Mouse (Mus musculus): ENCODE measurements at regions not wholly inside any gene's neighbourhood (a gene's known extent, or its start where the extent isn't known, plus 50 kb on each side); places are given as distances from the start of the nearest gene placed in this dataset.
A peak's percentile ranks its signal among the peaks of the same experiment; 100 is the strongest.

DNA sequence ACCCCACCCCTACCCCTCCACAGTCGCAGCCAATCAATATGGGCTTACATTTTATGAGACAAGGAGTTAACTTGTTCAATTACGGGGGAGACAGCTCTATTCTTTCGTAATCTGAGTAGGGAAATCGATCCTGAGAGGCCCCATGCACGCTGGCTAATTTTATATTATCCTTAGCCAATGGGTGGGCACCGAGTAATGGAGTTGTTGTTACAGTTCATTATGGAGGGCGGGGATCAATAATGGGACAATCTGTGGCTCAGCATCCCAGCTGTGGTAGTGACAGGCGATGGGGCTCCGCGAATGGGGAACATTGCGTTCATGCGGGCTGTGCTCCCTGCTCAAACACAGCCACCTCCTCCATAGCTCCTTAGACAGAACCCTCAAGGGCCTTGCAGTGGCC, 118.9 kb upstream of the Irx6 start:
- no peak for DNase-seq
- intact Hi-C loops (cut with DNase I) = no loop called here
- H3K4me3 ChIP-seq = no peak overlapping the region
- no peak overlapping the region for H3K27ac ChIP-seq
- TF ChIP-seq CTCF (IDR thresholded peaks at IDR 0.05) = no peak

DNA sequence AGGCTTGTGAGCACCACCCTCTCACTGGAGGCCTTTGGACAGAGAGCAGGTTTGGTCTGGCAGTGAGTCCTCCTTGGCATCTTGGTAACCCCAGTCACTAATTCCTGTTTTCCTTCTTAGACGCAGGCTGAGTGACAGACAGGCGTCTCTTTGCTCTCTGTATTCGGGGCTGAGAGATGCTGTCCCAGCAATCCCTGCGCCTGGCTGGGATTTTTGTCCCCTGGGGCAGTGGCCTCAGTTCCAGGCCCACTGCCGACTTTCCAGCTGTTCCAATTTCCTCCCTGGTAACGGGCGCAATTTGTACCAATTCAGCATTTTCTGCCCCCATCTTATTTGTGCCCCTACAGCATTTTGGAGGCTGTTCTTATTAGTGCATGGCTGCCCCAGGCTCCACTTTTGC, 118.5 kb upstream of the Irx6 start:
- no peak overlapping the region for H3K4me3 ChIP-seq
- H3K27ac ChIP-seq = no peak overlapping the region
- peak; percentile 31 for DNase-seq
- no peak for TF ChIP-seq CTCF (IDR thresholded peaks at IDR 0.05)
- intact Hi-C loops (cut with DNase I) = no loop called here

DNA sequence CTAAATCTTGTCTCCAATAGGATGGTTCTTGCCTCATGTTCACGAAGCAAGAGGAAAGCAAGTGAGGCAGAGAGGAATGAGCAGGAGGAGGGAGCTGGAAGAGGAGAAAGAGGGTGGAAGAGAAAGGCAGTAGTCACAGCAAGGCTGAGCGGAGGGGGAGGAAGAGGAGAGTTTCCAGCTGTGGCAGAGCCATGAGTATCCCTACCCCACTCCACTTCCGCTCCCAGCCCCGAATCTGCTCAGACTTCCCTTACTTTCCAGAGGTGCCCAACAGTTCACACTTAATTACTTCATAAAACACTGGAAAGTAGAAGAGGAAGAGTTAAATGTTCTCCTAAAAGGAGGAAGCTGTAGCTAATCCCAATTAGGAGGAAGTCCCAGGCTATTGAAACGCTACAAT, 111.6 kb upstream of the Irx6 start:
- no peak for TF ChIP-seq CTCF (IDR thresholded peaks at IDR 0.05)
- no peak overlapping the region for H3K27ac ChIP-seq
- intact Hi-C loops (cut with DNase I) = no loop called here
- DNase-seq = no peak
- H3K4me3 ChIP-seq = no peak overlapping the region

DNA sequence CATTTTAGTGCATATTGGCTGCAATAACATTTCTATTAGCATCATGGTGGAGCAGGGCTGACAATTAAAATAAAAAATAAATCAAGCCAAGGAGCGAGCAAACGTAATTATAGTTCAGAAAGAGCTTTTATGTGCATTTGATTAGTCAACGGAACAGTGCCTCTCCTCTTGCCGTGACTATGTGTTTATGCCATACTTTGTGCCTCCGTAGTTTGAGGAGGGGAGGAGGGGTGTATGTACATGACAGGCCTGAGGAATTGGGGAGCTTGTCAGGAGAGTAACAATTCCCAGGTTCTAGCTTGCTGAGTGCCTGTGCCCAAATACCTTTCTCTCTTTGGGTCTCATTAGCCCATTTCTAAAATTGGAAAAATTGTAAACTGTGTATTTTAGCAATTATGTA, 111.1 kb upstream of the Irx6 start:
- Histone ChIP-seq H3K27ac (no peak overlapping the region), H3K4me3 (no peak overlapping the region)
- DNase-seq = no peak
- no peak for TF ChIP-seq CTCF (IDR thresholded peaks at IDR 0.05)
- intact Hi-C loops (cut with DNase I) = no loop called here

DNA sequence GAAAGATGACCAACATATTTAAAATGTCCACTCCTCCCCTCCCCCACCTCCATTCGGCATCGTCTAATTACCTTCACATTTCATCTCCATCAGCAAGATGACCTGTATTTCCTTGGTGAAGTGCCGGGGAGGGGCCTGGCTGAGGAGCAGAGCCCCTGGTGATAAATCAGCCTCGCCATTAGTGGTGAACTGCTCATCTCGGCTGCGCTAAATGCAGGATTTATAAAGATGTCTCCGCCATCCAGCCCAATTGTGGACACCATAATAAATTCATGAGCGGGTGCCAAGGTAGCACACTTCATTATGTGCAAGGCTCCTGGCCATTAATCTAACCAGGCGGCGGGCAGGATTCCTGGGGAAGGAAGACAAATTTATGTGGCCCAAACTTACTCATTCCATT, 104.4 kb upstream of the Irx6 start:
- Histone ChIP-seq H3K27ac (no peak overlapping the region), H3K4me3 (no peak overlapping the region)
- intact Hi-C loops (cut with DNase I) = no loop called here
- no peak for DNase-seq
- no peak for TF ChIP-seq CTCF (IDR thresholded peaks at IDR 0.05)

DNA sequence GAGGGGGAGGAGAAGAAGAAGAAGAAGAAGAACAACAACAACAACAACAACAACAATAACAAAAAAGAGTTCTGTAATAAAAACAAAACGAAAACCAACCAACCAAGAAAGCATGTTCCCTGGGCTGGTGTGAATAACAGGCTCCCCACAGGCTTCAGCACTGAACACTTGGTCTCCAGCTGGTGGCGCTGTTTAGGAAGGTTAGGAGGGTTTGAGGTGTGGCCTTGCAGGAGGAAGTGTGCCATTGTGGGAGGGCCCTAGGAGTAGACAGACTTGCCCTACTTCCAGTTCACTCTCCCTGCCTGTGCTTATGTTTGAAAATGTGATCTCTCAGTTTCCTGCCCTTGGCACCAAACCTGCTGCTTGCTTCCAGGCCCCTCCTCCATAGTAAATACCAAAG, 94.6 kb upstream of the Irx6 start:
- intact Hi-C loops (cut with DNase I) = no loop called here
- TF ChIP-seq CTCF (IDR thresholded peaks at IDR 0.05) = no peak
- Histone ChIP-seq H3K27ac (no peak overlapping the region), H3K4me3 (no peak overlapping the region)
- no peak for DNase-seq

DNA sequence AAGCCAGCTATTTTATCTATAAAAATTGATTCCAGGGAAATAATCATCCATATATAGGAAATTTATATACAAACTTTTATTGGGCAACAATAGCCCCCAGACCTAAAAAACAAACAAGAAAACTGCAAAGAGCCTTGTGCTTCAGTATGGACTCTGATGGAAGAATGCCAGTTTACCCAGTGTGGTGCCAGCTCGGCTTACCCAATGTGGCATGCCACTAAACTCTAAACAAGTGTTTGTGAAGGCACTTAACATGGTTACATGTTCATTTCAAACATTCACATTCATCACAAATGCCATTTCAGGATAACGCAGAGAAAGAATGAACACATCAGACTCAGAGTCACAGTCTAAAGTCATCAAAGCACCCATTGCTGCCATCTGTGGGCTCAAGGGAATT, 93.0 kb upstream of the Irx6 start:
- intact Hi-C loops (cut with DNase I) = no loop called here
- Histone ChIP-seq H3K27ac (no peak overlapping the region), H3K4me3 (no peak overlapping the region)
- no peak for TF ChIP-seq CTCF (IDR thresholded peaks at IDR 0.05)
- DNase-seq = no peak

DNA sequence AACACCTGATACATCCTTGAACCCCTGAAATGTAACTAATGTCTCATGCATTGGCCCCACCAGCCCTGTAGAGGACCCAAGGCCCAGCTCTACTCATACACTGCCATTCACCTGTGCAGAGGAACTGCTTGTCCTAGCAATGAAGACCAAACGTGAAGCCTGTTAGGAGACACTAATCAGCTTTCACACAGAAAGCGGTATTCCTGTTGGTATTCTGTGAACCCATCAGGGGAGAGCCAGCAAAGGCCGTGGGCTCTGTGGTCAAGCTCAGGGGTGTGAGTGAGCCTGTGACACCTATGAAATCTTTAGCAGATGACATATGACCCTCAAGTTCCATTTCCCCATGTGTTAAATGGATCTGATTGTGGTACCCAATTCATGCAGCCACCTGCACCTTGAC, 73.3 kb upstream of the Irx6 start:
- TF ChIP-seq CTCF (IDR thresholded peaks at IDR 0.05) = no peak
- H3K4me3 ChIP-seq = no peak overlapping the region
- intact Hi-C loops (cut with DNase I) = loop anchor here (10.0 kb wide), 1 partner anchor 236 kb away; no protein-coding TSS in a partner anchor
- H3K27ac ChIP-seq = no peak overlapping the region
- no peak for DNase-seq

DNA sequence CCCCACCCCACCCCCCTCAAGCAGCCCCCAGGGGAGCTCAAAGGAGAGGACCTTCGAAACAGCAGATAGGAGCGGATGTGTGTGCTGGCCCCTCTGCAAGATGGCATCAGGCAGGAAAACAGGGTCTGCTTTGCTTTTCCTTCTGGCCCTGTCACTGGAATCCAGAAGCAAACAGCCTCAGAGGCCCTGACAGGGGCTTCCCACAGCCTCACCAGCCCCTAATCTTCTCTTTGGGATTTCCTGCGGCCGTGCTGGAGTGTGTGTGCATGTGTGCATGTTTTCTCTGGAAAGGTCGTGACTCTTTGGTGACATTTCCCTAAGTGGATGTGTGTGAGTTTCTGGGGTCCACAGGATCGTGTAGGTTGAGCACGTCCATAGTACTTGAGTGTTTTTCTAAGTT, 71.1 kb upstream of the Irx6 start:
- no peak for DNase-seq
- H3K4me3 ChIP-seq = no peak overlapping the region
- intact Hi-C loops (cut with DNase I) = loop anchor here (10.0 kb wide), 1 partner anchor 238 kb away; no protein-coding TSS in a partner anchor
- H3K27ac ChIP-seq = no peak overlapping the region
- no peak for TF ChIP-seq CTCF (IDR thresholded peaks at IDR 0.05)

DNA sequence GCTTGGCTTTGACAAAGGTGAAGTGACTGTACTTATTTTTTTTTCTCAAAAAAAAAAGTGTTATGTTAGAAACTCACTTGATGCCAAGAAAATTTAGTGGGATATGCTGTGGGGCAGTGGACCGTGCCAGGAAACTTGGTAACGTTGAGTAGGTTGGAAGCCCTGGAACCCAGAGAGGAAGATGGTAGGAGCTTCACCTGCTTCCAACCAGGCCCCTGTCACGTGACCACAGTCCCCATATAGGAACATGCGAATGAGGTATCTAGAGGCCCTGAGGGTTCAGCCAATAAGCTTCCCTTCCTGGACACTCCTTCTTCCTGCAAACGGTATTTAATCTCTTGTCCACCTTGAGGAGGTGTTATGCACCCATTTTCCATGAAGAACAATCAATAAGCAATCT, 68.5 kb upstream of the Irx6 start:
- Histone ChIP-seq H3K4me3 (no peak overlapping the region), H3K27ac (no peak overlapping the region)
- DNase-seq = no peak
- TF ChIP-seq CTCF (IDR thresholded peaks at IDR 0.05) = no peak
- intact Hi-C loops (cut with DNase I) = loop anchor here (10.0 kb wide), 1 partner anchor 241 kb away; no protein-coding TSS in a partner anchor

DNA sequence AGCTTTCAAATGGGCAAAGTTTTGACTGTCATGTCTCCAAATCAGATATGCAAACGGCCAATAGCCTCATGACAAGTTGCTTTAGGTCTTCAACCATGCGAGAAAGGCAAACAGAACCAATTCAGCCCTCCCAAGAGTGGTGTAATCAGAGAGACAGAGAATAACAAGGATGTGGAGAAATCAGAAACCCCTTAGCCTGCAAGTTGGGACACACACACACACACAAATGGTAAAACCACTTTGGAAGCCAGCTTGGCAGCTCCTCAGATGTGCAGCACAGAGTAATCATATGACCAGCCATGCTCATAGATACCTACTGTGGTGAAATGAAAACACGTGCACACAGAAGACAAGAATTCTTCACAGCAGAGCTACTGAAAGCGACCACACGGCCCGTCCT, 66.5 kb upstream of the Irx6 start:
- no peak for TF ChIP-seq CTCF (IDR thresholded peaks at IDR 0.05)
- no peak overlapping the region for H3K27ac ChIP-seq
- DNase-seq = no peak
- no peak overlapping the region for H3K4me3 ChIP-seq
- intact Hi-C loops (cut with DNase I) = loop anchor here (10.0 kb wide), 1 partner anchor 243 kb away; no protein-coding TSS in a partner anchor

DNA sequence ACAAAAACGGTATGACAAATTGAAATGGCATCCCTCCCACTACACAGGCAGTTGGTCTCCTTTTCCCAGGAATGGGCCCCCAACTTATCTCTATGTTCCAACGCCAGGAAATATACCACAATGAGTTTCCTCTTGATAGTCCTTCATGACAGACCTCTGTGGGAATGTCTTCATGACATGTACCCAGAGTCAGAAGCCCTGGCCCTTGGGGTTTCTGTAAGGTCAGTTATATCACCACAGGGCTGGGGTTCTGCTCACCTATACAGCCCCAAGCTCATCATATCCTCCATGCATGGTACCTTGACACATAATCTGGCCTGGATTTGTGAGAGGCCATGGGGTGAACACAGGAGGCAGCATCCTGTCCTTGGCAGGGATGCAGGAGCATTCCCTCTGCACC, 64.2 kb upstream of the Irx6 start:
- Histone ChIP-seq H3K4me3 (no peak overlapping the region), H3K27ac (no peak overlapping the region)
- TF ChIP-seq CTCF (IDR thresholded peaks at IDR 0.05) = no peak
- no peak for DNase-seq
- intact Hi-C loops (cut with DNase I) = loop anchor here (5.0 to 10.0 kb wide), 2 partner anchors 245 to 1233 kb away; no protein-coding TSS in a partner anchor

DNA sequence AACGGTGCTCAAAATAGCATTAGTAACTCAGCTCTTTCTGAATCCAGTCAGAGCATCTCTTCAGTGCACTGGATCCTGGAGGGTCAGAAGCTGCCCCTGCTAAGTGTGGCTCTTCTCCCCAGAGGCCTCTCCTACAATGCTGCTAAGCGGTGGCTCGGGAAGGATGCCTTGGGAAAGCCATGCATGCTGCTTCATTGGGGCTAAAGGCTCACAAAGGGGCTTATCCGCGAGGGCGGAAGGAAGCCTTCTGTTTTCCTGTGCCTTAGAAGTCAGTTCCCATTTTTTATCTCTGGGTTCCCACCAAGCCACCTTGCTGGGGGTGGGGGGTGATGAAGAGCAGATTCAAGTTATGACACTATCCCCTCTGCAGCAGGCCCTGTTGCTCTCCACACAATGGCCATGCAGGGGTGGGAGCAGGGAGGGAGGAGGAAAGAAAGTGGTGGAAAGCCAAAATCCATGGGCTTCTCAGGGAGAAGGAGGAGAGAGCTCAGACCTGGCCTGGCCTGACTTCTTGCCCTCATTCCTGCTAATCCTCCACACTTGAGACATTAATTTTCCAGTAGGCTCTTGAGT, 63.5 kb upstream of the Irx6 start:
- no peak for TF ChIP-seq CTCF (IDR thresholded peaks at IDR 0.05)
- intact Hi-C loops (cut with DNase I) = loop anchor here (5.0 kb wide), 1 partner anchor 1233 kb away; no protein-coding TSS in a partner anchor
- Histone ChIP-seq H3K27ac (no peak overlapping the region), H3K4me3 (no peak overlapping the region)
- no peak for DNase-seq

DNA sequence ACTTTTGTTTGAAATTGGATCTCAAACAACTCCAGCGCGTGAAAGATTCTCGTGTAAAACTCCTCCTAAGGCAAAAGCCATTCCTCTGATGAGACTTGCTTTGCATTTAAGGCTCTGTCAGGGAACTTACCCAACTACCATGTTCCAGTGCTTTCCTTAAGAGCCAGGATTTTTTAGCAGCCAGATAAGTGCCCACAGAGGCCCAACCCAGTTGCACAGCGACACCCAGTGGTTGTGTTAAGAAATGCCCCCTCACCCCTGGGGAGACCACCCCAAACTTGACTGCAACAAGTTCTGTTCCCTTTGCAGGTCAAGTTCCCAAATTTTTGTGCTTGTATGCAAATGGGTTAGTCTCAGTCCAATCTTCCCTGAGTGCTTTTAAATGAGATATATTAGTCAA, 60.6 kb upstream of the Irx6 start:
- no peak overlapping the region for H3K4me3 ChIP-seq
- intact Hi-C loops (cut with DNase I) = loop anchor here (5.0 kb wide), 1 partner anchor 1236 kb away; no protein-coding TSS in a partner anchor
- DNase-seq = no peak
- peak; percentile 65 for TF ChIP-seq CTCF (IDR thresholded peaks at IDR 0.05)
- H3K27ac ChIP-seq = no peak overlapping the region

All from gastrocnemius, adult 2 months (tissue).